Mouse (Mus musculus) mouse trophoblast stem cell (cell line): ENCODE results near the gene Xrra1.
"Not testable (repeated sequence)": the region's sequence is repeated elsewhere in the genome, so short reads cannot be mapped to it uniquely, and the experiment has no call there.

Source experiments
- in situ Hi-C, 2 experiments: fragments of 300-500 bp; cut with MseI, MboI; formaldehyde crosslinking; loops; 2 replicates in 1 of 2; 3 replicates in 1 of 2; pipeline ENCODE4 v1.15.1; 2025

The Xrra1 gene

GRCm38 (mm10) chr7:99953442-99954098 lies 94.7 kb downstream of the Xrra1 start:
- in situ Hi-C loops, result no loop called here

DNA sequence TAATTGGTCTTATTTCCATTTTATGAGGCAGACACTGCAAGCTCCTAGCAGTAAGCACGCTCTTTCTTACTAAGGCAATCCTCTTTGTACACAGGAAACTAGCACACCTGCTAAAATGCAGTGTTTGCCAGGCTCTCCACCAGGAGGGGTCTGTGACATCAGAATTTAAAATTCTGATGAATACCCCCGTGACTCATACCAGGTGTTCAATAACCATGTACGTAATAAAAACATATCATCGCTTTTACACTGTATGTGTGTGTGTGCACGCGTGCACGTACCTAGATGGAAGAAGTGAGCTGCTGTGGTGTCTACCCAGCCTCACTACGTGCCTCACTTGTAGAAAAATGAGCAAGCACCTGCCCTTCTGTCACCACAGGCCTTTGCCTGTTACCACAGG lies 95.3 kb downstream of the Xrra1 start:
- in situ Hi-C loops, result no loop called here

DNA sequence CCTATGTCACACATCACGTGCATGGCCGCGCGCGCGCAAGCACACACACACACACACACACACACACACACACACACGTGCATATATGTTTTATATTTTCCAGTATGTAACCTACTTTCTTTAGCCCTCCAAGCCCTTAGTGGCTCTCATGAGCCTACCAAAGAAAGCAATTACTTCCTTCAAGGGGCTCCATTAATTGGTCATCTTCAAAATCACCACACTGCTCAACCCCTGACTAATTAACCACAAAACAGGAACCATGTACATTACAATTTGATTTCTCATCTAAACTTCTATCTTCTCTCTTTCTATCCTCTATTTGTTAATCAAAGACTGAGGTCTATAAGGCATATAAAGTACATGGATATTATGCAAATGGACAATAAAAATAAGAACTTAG lies 97.2 kb downstream of the Xrra1 start:
- in situ Hi-C loops, result no loop called here

DNA sequence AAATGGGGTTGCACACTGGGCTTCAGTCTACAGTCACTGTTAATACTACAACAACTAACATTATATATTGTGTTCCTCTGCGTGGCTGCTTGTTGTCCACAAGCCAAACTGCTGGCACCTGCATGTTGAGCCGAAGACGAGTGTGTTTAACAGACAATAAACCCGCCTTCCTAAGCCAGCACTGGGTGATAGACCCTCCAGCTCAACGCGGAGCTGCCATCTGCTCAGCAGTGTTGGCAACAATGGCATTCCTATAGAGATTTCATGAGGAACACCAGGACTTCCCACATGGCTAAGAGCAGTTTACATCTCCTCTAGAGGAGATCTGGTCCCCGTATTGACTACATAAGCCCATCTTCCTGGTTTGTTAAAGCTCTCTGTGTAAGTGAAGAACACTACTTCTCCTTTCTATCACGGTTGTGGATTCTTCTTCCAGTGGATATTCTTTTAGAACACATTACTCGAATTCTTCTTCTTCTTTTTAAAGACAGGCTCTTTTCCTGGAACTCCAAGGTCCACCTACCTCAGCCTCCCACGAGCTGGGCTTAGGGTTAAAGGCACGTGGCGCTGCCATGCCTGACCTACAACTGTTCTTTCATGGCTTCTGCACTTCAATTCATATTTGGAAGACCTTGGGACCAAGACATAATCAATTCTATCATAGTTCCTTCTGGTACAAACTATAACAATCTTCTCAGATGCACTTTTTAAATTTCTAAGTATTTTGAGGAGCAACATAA lies 98.5 kb downstream of the Xrra1 start:
- in situ Hi-C loops, result no loop called here

- in situ Hi-C loops, result not testable (repeated sequence)
Measured at GRCm38 (mm10) chr7:99960571-99960970, 101.7 kb downstream of the Xrra1 start.

DNA sequence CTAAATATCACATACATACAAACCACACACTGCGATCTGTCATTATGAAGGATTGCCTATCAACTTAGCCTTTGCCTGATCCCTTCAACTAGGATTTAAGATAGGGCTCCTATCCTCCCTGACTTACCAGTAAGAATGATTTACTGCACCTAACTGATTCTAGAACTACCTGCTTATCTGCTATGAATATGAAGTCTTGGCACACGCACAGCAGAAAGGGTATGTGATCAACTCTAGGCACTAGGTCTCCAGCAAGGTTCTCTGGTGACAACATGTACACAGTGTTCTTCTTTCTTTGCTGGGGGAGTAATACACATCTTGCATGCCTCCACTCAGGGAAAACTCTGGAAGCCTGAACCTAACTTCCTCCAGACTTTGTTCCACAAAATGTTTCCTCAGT lies 102.6 kb downstream of the Xrra1 start:
- in situ Hi-C loops, result no loop called here

GRCm38 (mm10) chr7:99962536-99963236 lies 103.8 kb downstream of the Xrra1 start:
- in situ Hi-C loops, result no loop called here

DNA sequence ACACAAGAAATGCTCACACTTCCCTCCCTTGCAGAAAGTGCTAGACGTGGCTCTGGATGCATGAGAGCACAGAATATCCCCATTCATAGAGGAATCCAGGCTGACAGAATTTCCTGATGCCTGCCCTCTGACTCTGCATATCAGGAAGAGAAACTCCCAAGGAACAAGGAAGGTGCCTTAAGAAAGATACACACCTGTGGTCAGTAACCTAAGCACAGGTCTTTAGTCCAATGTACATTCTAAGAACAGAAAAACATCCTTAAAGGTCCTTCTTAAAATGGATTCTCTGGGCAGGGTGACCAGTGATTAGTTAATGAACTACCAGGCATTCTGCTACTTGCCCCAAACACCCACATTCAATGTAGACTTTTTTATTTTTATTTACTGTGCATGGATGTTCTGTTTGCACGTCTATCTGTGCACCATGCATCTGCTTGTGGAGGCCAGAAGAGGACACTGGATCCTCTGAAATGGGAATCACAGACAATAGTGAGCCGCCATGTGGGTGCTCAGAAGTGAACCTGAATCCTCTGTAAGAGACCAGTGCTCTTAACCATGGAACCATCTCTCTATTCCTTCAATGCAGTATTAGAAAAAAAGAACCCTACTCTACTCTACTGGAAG lies 104.4 kb downstream of the Xrra1 start:
- in situ Hi-C loops, result no loop called here

DNA sequence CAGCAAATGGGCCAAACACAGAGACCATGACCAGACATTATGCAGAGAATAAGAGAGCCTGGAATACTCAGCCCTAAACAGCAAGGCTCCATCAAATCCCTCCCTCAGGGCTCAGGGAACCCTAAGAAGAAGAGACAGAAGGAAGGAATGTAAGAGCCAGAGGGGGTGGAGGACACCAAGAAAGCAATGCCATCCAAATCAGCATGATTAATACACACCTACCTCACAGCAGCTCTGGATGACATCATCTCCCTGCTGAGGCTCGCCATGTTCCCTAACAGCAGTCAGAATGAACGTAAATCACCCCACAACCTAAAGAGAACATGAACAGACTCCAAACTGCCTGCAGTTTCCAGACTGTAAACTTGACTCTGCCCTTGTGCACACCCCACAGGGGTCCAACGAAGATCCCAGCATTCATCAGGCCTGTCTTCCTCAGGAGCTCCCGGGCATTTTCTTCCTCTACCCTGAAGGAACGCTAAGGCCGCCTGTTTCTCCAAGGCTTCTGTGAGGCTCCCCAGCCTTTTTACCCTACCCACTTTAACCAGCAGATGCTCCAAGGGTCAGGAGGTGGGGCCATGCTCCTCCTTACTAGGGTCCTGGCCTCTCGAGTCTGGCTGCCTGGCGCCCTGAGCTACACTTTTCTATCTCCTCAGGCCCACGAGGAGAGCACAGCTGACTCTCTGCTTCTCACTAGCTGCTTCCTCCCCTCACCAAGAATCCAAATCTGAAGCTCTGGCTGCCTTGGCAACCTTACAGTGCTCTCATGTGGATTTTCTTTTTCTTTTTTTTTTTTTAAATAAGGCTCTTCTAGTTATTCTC lies 106.3 kb downstream of the Xrra1 start:
- in situ Hi-C loops, result no loop called here

DNA sequence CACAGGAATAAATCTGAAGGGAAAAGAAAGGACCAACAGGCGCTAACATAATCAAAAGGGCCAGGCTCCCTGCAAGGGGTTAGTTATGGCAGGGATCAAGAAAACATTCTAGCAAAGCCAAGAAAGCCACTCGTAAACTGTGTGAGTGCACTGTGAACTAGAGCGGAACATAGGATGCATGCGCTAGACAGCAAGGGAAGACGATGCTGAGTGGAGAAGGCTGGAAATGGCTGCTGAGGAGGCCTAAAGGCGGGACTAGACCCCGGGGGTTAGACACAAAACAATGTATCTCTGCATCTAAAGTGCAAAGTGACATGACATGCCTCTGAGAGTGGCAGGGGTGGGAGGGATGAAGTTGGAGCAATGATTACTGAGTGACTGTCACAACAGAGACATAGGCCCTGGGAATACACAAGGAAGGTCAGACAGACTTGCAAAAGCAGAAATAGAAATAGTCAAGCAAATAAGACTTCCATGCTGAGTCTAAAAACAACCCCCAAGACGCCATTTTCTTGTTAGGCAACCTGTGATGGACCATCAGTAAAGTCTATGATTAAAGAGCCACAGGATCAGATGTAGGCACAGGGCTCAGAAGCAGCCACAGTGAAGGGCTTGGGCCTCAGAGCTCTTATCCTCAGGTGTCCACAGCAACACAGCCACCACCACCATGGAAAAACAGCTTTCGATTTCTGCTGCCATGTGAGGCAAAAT lies 107.2 kb downstream of the Xrra1 start:
- in situ Hi-C loops, result no loop called here
